Mouse (Mus musculus) retina, adult 2 months (tissue): ENCODE results near the gene Cers2.
"Not testable (repeated sequence)": the region's sequence is repeated elsewhere in the genome, so short reads cannot be mapped to it uniquely, and the experiment has no call there.

Experiments
- DNase-seq: peaks from one replicate; pipeline ENCODE4 v3.0.0-alpha.2; 2012; ENCODE audit warnings: low read depth, low spot score

The Cers2 gene

DNA sequence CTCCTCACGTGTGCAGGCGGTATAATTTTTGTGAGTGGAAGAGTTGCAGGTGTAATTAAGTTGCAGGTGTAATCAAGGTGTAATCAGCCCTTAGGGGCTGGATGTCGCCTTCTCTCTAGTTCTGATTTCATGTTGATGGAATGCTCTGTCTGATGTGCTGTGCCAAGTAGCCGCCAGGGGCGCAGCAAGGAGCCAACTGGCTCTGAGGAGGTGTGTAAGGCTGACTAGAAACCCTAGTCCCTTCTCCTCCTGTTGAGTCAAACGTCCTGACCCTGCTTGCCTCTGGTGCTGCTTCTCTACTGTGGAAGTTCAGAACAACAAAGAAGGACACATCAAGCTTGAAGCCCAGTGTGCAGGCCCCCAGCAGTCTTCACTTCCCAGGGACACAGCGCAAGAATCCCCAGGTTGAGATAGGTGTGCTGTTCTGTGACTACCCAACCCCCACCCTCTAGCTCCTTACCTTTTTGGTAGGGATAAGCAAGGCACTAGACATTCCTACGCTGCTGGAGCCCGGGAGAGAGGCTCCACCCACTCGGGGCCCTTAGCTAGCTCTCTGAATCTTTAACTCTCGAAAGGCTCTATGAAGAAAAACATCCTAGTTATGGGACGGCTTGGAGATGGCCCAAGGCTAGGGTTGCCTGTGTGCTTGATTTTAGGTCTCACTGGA lies 3.0 kb downstream of the Cers2 start:
- DNase-seq: no peak

DNA sequence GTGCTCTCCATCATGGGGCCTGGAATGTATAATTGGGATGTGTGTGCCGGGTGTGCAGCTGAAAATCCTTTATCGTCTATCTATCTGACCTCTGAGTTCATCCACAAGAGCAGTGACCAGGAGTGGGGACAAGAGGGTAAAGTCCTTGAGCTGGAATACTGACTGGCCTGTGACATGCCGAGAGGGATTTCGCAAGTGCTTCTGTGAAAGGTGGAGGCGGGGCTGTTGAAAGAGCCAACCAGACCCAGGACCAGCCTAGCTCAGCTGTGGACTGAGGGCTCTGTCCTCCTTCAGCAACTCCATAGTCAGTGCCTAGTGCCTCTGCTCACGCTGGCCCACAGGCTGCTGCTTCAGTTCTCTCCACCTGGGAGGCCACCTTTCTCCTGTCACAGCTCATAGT lies 4.0 kb downstream of the Cers2 start:
- DNase-seq: no peak

DNA sequence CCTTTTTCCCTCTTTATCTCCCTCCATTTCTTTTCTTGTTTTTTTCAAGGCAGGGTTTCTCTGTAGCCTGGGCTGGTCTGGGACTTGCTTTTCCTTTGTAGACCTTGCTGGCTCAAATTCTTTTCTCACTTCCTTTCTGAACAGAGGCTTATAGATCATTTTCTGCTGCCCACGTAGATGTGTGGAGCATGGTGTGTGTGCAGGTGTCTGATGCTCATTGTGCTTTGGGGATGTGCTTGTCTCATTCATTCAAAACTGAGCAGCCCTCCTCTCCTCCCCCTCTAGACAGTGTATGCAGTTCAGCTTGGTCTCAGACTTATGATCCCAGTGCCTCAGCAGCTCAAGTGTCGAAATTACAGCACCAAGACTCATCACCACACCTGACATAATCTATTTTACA lies 4.5 kb downstream of the Cers2 start:
- no peak for DNase-seq

DNA sequence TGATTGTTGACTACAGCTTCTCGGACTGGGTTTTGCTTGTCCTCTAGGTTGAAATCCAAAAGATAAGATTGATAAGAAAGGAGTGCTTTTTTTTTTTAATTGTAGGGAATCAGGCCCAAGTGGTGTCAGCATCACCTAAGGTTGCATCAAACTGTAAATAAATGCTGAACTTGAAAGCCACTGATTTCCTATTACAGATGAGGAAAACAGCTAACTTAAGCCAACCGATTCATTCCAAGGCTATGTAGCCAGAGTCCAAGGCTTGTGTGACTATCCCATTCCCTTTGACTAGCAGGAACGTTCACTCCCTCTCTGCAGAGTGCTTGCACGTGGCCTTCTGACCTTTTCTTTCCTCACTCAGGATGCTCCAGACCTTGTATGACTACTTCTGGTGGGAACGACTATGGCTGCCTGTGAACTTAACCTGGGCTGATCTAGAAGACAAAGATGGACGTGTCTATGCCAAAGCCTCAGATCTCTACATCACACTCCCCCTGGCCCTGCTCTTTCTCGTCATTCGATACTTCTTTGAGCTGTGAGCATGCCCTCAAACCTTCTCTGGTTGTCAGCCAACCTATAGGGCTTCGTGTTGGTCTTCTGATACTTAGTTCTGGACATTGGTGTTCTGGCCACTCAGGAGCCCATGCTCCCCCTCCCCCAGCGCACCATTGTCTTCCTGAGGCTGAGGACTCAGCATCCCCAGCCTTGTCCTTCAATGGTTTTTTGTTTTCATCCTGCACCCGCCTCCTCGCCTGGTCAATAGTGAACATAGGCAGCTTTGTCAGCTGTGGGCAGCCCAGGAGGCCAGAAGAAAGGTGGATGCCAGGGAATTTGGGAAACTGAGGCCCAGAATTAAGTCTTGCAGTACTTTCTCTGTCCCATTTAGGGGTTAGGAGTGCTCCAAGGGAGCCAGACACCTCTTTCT lies 5.4 kb downstream of the Cers2 start:
- DNase-seq: no peak

DNA sequence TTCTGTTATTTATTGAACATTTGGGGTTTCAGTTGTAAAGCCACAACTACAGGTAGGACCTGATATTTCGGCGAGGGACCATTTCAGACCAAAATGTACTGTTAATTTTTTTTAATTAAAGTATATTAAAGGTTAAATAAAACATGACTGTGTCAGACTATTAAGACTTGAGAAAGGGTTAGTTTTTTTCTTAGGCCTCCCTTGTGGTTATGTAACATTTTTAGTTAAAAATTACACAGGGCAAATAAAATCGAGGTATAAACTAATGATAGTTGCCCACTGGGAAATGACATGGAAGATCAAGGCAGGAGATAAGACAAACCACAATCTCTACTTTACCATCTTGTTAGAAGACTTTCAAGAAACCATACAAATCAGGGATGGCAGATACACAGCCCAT lies 8.8 kb downstream of the Cers2 start:
- no peak for DNase-seq

DNA sequence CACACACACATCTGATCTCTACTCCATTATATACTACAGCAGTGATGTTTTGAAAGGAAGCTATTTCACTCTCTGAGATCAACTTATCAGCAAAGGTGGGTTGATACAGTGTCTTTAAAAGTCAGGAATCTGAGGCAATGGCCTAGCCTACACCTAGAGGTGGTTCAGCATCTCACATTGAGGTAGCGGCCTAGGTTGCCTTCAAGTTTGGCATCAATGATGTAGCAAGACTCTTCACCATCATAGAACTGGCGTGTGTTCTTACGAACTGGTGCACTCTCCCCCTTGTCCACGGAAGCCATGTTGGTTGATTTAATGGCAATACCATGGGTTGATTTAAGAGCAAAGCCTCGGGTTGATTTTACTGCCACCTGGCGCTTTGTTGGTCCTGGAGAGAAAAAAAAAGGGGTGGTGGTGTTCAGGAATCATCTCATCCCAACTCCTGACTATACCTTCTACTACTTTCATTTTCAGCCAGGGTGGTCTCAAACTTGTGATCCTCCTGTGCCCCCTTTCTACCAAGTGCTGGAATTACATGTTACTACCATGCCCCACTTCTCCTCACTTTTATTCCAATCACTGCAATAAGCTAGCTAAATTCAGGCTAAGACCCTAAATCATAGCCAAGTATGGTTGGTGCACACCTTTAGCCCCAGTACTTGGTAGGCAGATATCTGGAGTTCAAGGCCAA lies 10.0 kb downstream of the Cers2 start:
- no peak for DNase-seq

DNA sequence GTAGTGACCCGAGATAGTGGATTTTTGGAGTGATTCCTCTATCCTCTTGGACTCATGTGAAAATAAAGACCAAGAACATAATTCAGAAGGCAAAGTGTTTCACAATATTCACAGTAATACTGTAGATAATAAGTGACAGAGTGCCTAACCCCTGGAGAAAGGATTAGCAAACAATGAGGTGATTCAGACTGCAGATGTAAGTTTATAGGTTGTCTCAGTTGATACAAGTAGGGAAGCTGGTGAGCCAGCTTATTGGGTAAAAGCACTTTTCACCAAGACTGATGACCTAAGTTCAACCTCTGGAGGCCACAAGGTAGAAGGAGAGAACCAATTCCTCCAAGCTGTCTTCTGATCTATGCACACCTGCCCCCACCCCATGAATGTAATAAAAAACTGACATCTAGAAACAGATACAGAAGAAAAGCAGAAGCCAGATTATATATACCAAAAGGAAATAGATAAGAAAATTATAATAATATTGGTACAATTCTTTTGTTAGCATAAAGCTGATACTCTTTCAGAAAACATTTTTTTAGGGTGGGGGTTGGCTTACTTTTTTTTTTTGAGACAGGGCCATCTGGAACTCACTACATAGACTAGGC lies 14.3 kb downstream of the Cers2 start:
- DNase-seq: no peak

DNA sequence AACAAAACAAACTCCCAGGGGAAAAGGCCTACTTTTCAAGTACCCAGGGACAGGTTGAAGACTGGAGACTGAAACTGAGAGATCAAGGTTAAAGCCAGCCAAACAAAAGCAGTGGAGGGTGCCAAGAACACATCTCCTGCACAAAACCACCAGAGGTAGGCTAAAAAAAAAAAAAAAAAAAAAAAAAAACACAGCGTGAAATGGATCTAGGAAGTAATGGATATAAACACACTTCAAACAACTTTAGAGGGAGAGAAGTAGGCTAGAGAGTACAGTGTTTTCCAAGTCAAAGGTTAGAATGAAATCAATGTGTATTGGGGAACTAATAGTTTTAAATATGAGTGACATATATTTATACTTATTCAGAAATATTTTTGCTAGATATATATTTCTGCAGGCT lies 16.9 kb downstream of the Cers2 start:
- DNase-seq: no peak

DNA sequence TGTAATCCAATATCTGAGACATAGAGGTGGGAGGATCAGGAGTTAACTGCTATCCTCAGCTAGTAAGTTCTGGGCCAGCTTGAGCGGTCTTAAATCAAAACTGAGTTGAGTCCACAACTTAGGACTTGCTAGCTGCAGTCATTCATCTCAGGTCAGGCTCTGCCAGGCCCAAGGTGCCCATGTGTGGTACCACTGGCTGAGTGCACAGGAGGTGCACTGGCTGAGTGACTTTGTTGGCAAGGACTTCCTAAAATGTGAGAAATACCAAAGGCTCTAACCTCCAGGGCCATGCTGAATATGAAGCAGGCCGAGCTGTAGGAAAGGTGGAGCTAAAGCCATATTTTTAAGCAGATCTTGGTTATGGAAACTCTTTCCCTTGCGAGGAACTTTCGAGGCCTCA lies 22.8 kb downstream of the Cers2 start:
- DNase-seq: no peak

DNA sequence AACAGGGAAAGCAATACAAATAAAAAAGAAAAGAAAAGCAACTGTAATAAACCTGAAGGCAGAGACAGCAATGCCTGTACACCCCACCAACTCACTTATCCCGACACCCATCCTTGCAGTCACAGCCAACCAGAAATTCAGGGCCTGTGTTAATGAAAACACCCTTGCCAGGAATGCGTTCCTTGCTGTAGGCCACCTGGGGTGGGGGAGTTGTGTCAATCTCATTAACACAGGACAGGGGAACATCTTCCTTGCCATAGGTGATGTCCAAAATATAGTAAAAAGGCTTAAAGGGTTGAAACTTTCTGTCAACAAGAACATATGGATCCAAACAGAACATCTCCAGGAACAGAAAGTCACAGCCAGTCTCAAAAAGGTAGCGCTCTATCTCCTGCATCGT lies 23.7 kb downstream of the Cers2 start:
- DNase-seq: no peak

DNA sequence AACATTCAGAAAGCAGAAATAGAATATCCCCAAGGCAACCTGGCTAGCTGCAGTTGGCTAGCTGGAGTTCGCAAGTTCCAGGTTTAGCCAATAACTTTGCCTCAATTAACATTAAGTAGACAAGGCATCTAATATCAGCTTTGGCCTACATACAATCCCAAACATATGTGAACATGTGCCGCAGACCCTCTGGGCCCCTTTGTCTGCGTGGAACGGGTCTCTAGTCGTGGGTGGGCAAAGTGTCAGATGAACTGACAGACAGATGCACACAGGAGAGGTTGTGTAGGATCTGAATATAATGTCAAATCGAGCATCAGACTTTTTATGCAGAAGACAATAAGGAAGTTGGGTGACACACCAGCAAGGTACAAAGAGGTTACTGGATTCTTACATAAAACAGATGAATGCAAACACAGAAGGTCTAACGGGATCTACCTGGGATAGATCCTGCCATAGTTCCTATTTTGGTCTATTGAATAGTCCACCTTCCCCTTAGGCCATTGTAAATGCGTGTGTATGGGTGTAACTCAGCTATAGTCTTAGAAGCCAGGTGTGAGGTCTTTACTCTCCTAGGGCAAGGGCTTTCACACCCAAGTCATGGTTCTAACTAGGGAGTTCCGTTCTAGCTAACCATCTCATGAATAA lies 28.9 kb downstream of the Cers2 start:
- DNase-seq: not testable (repeated sequence)

DNA sequence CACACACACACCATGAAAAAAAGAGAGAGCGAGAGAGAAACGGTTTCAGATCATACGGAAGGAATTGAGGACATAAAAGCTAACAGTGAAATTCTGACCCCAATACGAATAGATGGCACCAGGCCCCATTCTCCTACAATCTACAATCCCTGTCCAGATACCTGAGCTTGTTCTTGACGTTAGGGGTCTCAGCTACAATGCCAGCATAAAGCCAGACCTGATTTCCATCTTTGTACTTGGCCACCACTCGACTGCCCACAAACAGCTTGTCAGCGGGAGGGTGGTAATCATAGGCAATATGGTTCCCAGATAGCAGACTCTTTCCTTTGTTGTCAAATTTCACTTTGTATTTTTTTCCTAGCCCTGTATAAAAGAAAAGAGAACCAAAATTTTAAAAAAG lies 31.9 kb downstream of the Cers2 start:
- no peak for DNase-seq

DNA sequence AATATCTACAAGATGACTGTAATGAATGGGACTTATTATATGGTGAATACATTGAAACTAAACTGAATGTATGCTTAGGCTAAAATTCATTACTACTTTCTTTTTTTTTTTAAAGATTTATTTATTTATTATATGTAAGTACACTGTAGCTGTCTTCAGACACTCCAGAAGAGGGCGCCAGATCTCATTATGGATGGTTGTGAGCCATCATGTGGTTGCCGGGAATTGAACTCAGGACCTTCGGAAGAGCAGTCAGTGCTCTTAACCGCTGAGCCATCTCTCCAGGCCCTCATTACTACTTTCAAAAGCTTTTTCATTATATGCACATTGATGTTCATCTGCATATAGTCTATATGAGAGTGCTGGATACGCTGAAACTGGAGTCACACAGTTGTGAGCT lies 33.8 kb downstream of the Cers2 start:
- DNase-seq: not testable (repeated sequence)

DNA sequence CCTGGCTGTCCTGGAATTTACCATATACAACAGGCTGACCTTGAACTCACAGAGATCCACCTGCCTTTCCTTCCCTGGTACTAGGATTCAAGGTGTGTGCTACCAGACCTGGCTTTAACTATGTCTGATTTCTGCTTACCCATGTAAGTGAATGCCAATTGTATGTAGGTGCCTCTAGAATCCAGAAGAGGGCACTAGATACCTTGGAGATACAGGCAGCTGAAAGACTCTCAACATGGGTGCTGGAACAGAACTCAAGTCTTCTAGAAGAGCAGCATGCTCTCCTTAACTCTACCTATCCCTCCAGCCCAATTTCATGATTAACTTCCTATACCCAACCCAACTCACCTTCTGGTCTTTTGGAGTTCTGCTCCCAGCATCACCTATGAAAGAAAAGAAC lies 34.9 kb downstream of the Cers2 start:
- DNase-seq: peak; percentile 23

DNA sequence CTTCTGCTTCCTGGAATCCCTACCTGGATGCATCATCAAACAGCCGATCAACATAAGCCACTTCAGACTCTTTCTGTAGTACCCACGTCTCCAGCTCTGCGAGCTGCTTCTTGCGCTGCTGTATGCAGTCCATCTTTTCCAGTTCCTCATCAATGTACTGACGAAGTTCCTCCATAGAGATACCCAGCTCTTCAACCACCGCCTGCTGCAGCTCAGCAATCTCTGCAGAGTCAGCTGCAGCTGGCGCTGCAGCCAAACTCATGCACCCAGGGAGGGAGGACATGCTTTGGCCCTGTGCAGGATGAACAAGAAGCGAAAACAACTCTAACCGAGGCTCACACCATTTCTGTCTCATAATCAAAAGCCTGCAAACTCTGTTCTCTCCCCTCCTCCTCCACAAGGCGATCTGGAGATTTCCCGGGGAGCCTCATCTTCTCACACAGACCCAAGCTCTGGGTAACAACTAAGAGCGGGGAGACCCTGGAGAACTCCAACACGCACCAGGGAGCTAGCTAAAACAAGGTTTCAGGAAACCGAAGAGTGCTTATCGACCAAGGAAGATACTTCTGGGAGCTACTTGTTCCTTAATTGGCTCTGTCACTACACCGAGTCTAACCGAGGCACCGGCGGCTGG lies 41.4 kb downstream of the Cers2 start:
- not testable (repeated sequence) for DNase-seq

DNA sequence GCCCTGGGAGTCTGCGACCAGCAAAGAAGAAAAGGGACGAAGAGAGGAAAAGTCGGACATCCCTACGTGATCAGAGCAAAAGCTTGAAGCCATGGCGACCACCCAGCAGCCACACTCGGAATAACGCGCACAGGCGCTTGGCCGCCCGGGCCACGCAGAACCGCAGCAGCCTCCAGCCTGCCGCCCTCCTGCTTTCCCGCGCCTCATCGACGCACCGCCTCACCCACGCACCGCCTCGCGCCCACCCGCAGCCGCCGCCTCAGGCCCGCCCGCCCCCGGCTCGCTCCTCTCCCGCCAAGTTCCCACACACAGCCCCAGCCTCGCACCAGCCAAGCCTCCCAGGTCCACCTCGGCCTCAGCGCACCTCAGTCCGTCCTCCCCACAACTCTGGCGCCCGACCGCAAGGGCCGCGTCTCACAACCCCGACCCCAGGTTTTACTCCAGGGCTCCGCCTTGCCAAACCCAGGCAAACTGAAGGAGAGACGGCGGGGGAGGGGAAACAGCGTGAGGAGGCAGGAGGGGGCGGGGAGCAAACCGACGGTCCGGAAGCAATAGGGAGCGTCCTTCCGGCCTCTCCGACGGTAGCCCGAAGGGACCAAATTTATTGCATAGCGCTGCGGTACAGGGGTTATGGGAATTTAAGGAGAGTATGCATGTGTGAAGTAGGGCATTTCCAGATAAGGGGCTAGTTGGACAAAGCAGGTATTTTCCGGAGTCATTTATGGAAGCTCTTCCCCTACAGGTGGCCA lies 42.3 kb downstream of the Cers2 start, which contains the start of gene Setdb1:
TSS of gene Setdb1 (minus strand) at position 502 of the 749 bp plus-strand sequence.
- peak; percentile 93 for DNase-seq

DNA sequence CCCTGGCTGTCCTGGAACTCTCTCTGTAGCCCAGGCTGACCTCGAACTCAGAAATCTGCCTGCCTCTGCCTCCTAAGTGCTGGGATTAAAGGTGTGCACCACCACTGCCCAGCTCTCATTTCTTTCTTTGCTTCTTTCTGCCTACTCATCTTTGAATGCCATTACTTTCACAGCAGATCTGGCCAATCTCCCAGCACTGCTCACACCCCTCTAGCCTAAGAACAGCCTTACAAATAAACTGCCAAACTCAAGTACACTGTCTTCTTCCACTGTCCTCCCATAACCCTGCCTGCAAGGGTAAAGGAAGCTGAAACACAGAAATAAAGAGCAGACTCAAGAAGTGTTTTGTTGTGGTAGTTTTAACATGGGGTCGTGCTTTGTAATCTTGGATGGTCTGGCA lies 43.2 kb downstream of the Cers2 start:
- no peak for DNase-seq

DNA sequence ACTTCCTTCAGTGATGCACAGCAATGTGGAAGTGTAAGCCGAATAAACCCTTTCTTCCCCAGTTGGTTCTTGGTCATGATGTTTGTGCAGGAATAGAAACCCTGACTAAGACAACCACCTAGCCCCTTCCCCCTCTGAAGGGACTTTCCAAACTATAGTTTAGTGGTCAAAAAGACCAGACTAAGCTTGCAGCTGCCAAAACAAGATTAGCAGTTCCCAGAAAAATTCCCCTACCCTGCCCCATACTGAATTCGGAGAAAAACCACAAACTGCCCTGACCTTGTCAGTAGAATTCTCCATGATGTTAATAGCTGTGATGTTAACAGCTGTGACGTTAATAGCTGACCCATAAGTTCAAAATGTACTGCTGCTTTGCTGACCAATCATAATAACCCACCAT lies 45.7 kb downstream of the Cers2 start:
- not testable (repeated sequence) for DNase-seq

DNA sequence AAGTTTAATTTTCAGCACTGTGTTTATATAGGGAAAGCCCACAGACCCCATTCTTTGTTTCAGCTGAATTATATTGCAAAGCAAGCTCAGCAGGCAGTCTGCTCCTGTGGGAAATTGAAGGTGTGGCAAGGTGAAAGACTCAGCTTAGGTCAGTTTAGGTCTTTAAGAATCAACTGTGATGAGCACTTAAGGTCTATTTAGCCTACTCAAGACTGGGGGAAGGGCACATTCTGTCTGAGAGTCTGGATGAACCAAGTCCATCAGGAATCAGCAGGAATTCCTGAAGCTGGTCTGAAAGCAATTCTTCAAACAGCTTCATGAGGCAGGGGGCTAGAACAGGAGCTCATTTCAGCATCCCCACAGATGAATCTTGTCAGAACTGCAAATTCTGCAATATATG lies 55.5 kb downstream of the Cers2 start:
- no peak for DNase-seq
